Mouse (Mus musculus): ENCODE data around the gene Ahctf1. TPM values are rescaled to one million over a fixed set of nuclear protein-coding genes. Genes with fewer than 3 reads are reported as not detected.

Gene Ahctf1
- polyA plus RNA-seq, 1 experiment from 2014 or later, result 14.7 TPM

DNA sequence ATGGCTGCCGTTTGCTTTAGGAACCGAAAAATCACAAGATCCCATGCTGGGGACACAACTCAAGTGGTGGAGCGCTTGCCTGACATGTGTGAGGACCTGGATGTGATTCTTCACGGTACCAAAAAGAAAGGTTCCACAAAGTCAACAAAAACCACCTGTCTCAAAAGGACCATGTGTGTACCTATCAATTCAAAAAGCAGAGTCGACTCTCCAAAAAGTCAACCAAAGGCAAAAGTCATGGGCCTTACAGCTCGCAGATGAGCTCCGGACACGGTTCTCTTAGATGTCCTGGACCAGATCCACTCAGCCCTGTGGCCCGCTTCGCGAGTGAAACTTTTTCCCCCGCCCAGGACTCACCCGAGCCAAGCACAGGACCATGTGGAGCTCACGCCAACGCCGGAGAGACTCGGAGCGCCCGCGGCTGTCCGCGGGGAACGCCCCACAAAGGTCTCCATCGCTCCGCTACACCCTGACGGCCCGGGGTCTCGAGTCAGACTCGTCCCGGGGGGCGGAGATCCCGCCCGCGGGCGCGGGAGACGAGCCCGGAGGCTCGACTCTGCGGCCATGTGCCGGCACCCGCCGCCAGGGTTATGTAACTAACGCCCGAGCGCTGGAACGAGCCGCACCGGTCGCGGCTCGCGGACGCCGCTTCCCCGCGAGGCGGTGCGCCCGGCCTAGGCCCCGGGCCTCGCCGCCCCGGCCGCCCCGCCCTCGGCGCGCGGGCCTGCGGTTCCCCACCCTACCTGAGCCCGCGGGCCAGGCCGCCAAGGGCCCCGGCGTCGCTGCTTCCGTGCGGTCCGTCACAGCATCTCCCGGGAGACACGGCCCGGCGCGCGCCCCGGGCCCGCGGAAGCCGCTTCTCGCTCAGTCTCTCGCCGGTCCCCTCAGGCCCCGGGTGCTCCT is 619 bp downstream of the Ahctf1 start, which contains the start of gene Gm10518:
Gene Gm10518 (plus strand): TSS at position 767 of the 903 bp plus-strand sequence.
- WGBS, result under 1% methylated on average over 85 of the region's 94 CpGs
- Histone ChIP-seq H3K9ac (peak within 1 kb of the TSS; percentile 97), H3K4me2 (peak within 1 kb of the TSS; percentile 89), H3K36me3 (peaks cover 15% of the 10 kb centered on the region), H3K27ac (replicated peaks) (peak within 1 kb of the TSS; percentile 98), H3K9me3 (no peaks in the 10 kb centered on the region), H3K27me3 (replicated peaks) (no peaks in the 10 kb centered on the region), H3K4me1 (peaks cover 25% of the 10 kb centered on the region), H3K4me3 (peak within 1 kb of the TSS; percentile 69)
- ATAC-seq (ENCODE audit: extremely low read depth, insufficient number of reproducible peaks, low FRiP score, low TSS enrichment), result peak; percentile 59

DNA sequence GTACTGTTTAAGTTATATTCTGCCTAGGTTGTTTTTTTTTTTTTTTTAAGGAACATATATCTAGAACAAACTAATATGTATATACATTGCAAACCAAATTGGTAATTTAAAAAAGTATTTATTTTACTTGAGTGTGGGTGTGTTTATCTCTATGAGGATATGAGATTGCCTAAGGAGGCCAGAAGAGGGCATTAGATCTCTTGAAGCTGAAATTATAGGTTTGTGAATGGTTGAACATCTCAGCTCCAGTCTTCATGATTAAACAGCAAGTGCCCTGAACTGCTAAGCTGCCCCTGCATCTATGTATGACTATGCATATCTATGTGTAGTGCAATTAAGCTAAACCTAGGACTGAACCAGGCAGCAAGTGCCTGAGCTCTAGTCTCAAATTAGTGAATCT is 4.7 kb downstream of the Ahctf1 start:
- no peak overlapping the region for H3K4me3 ChIP-seq
- ATAC-seq (ENCODE audit: extremely low read depth, insufficient number of reproducible peaks, low FRiP score, low TSS enrichment), result no peak
- no peak overlapping the region for H3K27ac ChIP-seq (replicated peaks)
- no peaks in the 10 kb centered on the region for H3K27me3 ChIP-seq (replicated peaks)
- H3K36me3 ChIP-seq, result peaks cover 51% of the 10 kb centered on the region
- H3K4me2 ChIP-seq, result no peak overlapping the region
- no peak overlapping the region for H3K9ac ChIP-seq
- H3K9me3 ChIP-seq, result no peaks in the 10 kb centered on the region
- H3K4me1 ChIP-seq, result peaks cover 19% of the 10 kb centered on the region

DNA sequence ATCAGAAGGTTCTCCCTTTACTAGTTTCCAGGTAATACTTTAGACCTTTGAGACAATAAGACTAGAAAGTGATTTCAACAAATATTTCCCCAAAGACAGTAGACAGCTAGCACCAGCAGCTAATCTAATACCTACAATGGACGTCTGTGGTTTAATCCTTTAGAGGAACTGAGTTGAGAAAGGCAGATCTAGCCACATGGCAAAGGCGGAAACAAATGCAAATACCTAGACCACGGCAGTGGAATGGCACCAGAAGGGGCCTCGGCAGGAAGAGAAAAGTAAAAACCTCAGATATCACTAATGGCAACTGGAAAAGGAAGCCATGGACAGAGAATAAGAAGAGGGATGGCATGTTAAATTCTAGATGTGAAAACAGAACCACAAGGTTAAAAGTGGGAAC is 16.2 kb downstream of the Ahctf1 start:
- Histone ChIP-seq H3K36me3 (peaks cover 91% of the 10 kb centered on the region), H3K27ac (replicated peaks) (no peak overlapping the region), H3K4me3 (no peak overlapping the region), H3K9ac (no peak overlapping the region), H3K4me2 (no peak overlapping the region), H3K9me3 (no peaks in the 10 kb centered on the region), H3K4me1 (no peaks in the 10 kb centered on the region), H3K27me3 (replicated peaks) (no peaks in the 10 kb centered on the region)
- ATAC-seq (ENCODE audit: extremely low read depth, insufficient number of reproducible peaks, low FRiP score, low TSS enrichment), result no peak
- 78% methylated on average over 4 of the region's 4 CpGs for WGBS

DNA sequence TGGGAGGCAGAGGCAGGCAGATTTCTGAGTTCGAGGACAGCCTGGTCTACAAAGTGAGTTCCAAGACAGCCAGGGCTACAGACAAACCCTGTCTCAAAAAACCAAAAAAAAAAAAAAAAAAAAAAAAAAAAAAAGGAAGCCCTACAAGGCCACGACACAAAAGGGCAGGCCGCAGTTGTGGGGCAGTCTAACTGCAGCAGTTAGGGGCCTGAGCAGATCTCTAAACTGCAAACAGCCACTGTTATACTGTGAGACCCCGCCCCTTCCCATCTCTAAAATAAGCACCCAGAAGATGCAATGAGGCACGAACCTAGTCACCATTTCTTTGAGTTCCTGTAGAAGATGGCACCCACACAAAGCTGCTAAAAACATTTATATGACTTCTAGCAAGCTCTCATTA is 18.0 kb downstream of the Ahctf1 start:
- Histone ChIP-seq H3K4me2 (no peak overlapping the region), H3K9ac (no peak overlapping the region), H3K4me3 (no peak overlapping the region), H3K4me1 (no peaks in the 10 kb centered on the region), H3K27ac (replicated peaks) (no peak overlapping the region), H3K27me3 (replicated peaks) (no peaks in the 10 kb centered on the region), H3K36me3 (peaks cover 89% of the 10 kb centered on the region), H3K9me3 (no peaks in the 10 kb centered on the region)
- 88% methylated on average over 5 of the region's 5 CpGs for WGBS
- ATAC-seq (ENCODE audit: extremely low read depth, insufficient number of reproducible peaks, low FRiP score, low TSS enrichment), result no peak

DNA sequence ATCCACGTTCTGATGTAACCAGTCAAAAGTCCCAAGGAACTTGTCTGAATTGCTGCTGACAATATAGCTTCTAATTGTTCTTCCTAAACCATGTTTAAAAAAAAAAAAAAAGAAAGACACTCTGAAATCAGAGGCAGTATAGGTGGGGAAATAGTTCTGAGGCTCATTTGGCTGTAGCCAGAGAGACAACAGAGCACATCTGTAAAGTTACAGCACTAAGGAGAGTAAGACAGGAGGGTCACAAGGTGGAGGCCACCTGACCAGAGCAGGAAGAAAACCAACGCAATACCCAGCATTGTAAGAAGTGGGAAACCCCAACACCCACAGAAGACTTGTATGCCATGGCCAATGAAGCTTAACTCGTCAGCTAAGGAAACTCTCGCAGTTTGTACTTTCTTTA is 19.4 kb downstream of the Ahctf1 start:
- H3K4me3 ChIP-seq, result no peak overlapping the region
- no peak overlapping the region for H3K9ac ChIP-seq
- H3K9me3 ChIP-seq, result no peaks in the 10 kb centered on the region
- WGBS, result 87% methylated on average over 4 of the region's 4 CpGs
- no peaks in the 10 kb centered on the region for H3K27me3 ChIP-seq (replicated peaks)
- no peak overlapping the region for H3K27ac ChIP-seq (replicated peaks)
- no peaks in the 10 kb centered on the region for H3K4me1 ChIP-seq
- no peak for ATAC-seq (ENCODE audit: extremely low read depth, insufficient number of reproducible peaks, low FRiP score, low TSS enrichment)
- peaks cover 89% of the 10 kb centered on the region for H3K36me3 ChIP-seq
- H3K4me2 ChIP-seq, result no peak overlapping the region

DNA sequence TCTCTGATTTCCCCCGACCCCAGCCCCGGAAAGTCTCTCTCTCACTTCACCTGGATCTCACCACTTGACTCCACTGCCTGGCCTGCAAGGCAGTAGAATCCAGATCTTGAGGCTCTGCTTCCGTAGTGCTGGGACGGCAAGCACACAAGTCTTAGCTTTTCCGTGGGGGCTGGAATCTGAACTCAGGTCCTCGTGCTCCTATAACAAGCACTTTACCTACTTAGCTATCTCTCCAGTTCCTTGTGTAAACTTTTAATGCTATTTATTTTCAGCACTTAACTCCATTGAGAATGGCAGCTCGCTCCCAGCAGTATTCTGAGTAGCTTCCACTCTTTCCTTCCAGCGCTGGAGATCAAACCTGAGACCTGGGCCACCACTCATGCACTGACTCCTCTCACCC is 26.6 kb downstream of the Ahctf1 start:
- no peak overlapping the region for H3K4me3 ChIP-seq
- H3K27ac ChIP-seq (replicated peaks), result no peak overlapping the region
- peaks cover 94% of the 10 kb centered on the region for H3K36me3 ChIP-seq
- no peaks in the 10 kb centered on the region for H3K27me3 ChIP-seq (replicated peaks)
- H3K4me2 ChIP-seq, result no peak overlapping the region
- H3K9ac ChIP-seq, result no peak overlapping the region
- ATAC-seq (ENCODE audit: extremely low read depth, insufficient number of reproducible peaks, low FRiP score, low TSS enrichment), result no peak
- WGBS, result 89% methylated on average over 8 of the region's 8 CpGs
- H3K9me3 ChIP-seq, result no peaks in the 10 kb centered on the region
- no peaks in the 10 kb centered on the region for H3K4me1 ChIP-seq

DNA sequence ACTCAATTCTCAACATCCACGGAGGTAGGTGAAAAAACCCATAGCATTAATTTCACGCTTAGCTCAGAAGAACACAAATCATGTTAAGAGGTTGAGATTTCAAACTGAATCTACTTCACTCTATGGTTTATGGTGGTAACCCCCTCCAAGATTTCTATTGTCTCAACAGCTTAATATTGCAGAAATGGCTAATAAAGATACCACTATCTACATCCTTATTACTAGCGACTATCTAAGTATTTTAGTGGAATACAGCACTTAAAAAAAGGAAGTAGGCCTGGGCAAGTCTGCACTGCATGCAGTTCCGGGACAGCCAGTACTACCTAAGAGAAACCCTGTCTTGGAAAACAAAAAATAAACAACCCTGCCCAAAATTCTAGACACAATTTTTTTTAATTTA is 42.9 kb downstream of the Ahctf1 start:
- no peak overlapping the region for H3K27ac ChIP-seq (replicated peaks)
- no peaks in the 10 kb centered on the region for H3K9me3 ChIP-seq
- H3K9ac ChIP-seq, result no peak overlapping the region
- WGBS, result 89% methylated on average over 4 of the region's 4 CpGs
- no peak overlapping the region for H3K4me2 ChIP-seq
- no peak for ATAC-seq (ENCODE audit: extremely low read depth, insufficient number of reproducible peaks, low FRiP score, low TSS enrichment)
- H3K36me3 ChIP-seq, result peaks cover 91% of the 10 kb centered on the region
- no peaks in the 10 kb centered on the region for H3K4me1 ChIP-seq
- H3K27me3 ChIP-seq (replicated peaks), result no peaks in the 10 kb centered on the region
- no peak overlapping the region for H3K4me3 ChIP-seq

DNA sequence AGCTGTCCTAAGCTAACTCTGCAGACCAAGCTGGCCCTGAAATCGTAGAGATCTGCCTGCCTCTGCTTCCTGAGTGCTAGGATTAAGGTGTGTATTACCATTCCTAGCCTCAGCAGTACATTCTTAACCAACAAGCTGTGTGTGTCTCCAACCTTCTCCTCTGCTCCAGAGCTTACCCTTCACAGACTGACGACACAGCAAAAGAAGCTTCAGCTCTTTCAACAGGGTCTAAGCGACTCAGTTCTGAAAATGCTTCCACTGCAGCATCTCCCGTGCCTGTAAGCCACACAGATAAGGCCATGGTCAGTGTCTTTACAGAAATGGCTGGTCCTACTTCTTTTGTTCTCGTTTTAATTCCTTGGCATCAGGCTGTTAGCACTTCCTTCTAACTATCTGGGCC is 43.4 kb downstream of the Ahctf1 start:
- no peaks in the 10 kb centered on the region for H3K9me3 ChIP-seq
- no peak overlapping the region for H3K27ac ChIP-seq (replicated peaks)
- peaks cover 91% of the 10 kb centered on the region for H3K36me3 ChIP-seq
- H3K9ac ChIP-seq, result no peak overlapping the region
- no peak for ATAC-seq (ENCODE audit: extremely low read depth, insufficient number of reproducible peaks, low FRiP score, low TSS enrichment)
- H3K27me3 ChIP-seq (replicated peaks), result no peaks in the 10 kb centered on the region
- H3K4me2 ChIP-seq, result no peak overlapping the region
- H3K4me1 ChIP-seq, result no peaks in the 10 kb centered on the region
- no peak overlapping the region for H3K4me3 ChIP-seq
- WGBS, result 90% methylated on average over 5 of the region's 5 CpGs

DNA sequence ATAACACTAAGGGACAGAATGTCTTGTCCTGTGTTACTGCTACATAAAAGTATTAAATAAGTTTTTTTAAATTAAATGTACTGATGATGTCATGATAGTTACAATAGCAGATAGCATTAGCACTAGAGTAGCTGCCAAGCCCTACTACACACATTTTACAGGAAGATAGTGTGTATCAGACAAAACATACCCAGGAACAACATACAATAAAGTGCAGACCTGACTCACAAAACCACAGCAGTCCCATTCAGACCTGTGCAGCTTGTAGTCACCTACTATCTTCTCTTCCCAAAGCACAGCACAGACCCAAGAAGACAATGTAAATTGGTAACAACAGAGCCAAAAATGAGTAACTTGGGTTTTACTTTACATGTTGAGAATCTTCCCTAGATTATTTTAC is 47.0 kb downstream of the Ahctf1 start:
- Histone ChIP-seq H3K9me3 (no peaks in the 10 kb centered on the region), H3K4me3 (no peak overlapping the region), H3K4me1 (no peaks in the 10 kb centered on the region), H3K27ac (replicated peaks) (no peak overlapping the region), H3K9ac (no peak overlapping the region), H3K4me2 (no peak overlapping the region), H3K27me3 (replicated peaks) (no peaks in the 10 kb centered on the region), H3K36me3 (peaks cover 86% of the 10 kb centered on the region)
- ATAC-seq (ENCODE audit: extremely low read depth, insufficient number of reproducible peaks, low FRiP score, low TSS enrichment), result no peak

DNA sequence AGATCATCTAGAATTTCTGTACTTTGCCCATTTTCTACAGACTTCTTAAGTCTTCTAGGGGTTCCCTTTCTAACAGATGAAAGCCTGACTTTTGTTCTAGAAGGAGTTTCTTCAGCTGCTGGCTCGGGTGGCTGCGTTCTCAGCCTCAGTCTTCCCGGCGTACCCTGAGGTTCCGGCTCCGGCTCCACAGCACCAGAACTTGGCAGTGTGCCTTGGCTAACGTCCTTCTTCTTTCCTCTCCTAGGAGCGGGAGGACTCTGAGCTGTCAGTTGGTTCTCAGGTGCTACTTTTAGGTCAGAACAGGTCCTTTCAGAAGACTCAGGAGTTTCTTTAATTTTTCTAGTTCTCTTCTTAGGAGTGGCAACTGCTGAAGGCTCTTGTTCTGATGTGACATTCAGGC is 50.5 kb downstream of the Ahctf1 start:
- no peaks in the 10 kb centered on the region for H3K9me3 ChIP-seq
- no peak overlapping the region for H3K27ac ChIP-seq (replicated peaks)
- H3K9ac ChIP-seq, result no peak overlapping the region
- WGBS, result 89% methylated on average over 8 of the region's 8 CpGs
- peaks cover 86% of the 10 kb centered on the region for H3K36me3 ChIP-seq
- no peaks in the 10 kb centered on the region for H3K4me1 ChIP-seq
- H3K4me3 ChIP-seq, result no peak overlapping the region
- ATAC-seq (ENCODE audit: extremely low read depth, insufficient number of reproducible peaks, low FRiP score, low TSS enrichment), result no peak
- no peak overlapping the region for H3K4me2 ChIP-seq
- H3K27me3 ChIP-seq (replicated peaks), result no peaks in the 10 kb centered on the region

DNA sequence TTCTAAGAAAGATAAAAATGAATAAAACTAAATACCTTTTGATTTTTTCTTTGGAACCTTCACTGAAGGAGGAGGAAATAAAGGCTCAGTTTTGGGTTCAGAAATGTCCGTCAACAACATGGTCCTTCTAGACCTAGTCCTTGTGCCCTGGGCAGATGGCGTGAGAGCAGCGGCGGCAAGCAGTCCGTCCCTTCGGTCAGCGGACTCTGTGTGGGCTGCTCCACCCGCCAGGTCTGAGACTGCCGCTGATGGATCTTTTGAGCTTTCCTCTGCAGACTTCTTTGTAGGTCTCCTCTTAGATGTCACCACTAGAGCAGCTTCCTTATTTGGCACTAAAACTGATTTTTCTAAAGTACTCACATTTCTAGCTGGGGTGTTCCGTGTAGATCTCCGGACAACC is 51.2 kb downstream of the Ahctf1 start:
- Histone ChIP-seq H3K27me3 (replicated peaks) (no peaks in the 10 kb centered on the region), H3K4me1 (no peaks in the 10 kb centered on the region), H3K9me3 (no peaks in the 10 kb centered on the region), H3K4me2 (no peak overlapping the region), H3K4me3 (no peak overlapping the region), H3K36me3 (peaks cover 87% of the 10 kb centered on the region), H3K9ac (no peak overlapping the region), H3K27ac (replicated peaks) (no peak overlapping the region)
- no peak for ATAC-seq (ENCODE audit: extremely low read depth, insufficient number of reproducible peaks, low FRiP score, low TSS enrichment)
- WGBS, result 95% methylated on average over 11 of the region's 11 CpGs

DNA sequence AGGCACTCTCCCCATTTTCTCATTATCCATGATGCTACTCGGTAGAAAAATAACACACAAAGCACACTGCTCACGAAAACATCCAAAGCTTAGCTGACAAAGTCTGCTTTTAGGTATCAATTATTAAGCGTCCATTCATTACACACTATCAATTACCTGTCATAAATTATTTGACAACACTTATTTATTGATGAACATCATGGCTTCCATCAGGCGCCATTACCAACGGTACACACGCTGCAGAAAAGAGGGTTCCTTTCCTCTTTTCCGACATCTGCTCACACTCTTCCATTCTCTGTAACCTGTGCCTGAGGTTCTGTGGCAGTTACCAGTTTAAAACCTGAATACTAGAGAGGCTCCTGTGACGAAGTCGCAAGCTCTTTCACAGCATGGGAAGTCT is 58.3 kb downstream of the Ahctf1 start, which contains the start of gene Kif28:
Gene Kif28 (minus strand): TSS at position 101 of the 400 bp plus-strand sequence.
- no peaks in the 10 kb centered on the region for H3K4me1 ChIP-seq
- no peaks in the 10 kb centered on the region for H3K27me3 ChIP-seq (replicated peaks)
- ATAC-seq (ENCODE audit: extremely low read depth, insufficient number of reproducible peaks, low FRiP score, low TSS enrichment), result no peak
- H3K27ac ChIP-seq (replicated peaks), result no peak within 1 kb of the TSS
- H3K36me3 ChIP-seq, result peaks cover 66% of the 10 kb centered on the region
- H3K9me3 ChIP-seq, result no peaks in the 10 kb centered on the region
- H3K4me3 ChIP-seq, result no peak within 1 kb of the TSS
- WGBS, result 89% methylated on average over 9 of the region's 9 CpGs
- H3K4me2 ChIP-seq, result no peak within 1 kb of the TSS
- H3K9ac ChIP-seq, result no peak within 1 kb of the TSS
